Mouse (Mus musculus): ENCODE data around the gene Gm20388.
"Not testable (repeated sequence)": the region's sequence is repeated elsewhere in the genome, so short reads cannot be mapped to it uniquely, and the experiment has no call there.

Gene Gm20388

GRCm38 (mm10) chr8:123807852-123808573 is 3897.4 kb downstream of the Gm20388 start:
- no peak for DNase-seq (ENCODE audit: low spot score)

GRCm38 (mm10) chr8:123808671-123809070 is 3898.0 kb downstream of the Gm20388 start:
- DNase-seq (ENCODE audit: low spot score): no peak

DNA sequence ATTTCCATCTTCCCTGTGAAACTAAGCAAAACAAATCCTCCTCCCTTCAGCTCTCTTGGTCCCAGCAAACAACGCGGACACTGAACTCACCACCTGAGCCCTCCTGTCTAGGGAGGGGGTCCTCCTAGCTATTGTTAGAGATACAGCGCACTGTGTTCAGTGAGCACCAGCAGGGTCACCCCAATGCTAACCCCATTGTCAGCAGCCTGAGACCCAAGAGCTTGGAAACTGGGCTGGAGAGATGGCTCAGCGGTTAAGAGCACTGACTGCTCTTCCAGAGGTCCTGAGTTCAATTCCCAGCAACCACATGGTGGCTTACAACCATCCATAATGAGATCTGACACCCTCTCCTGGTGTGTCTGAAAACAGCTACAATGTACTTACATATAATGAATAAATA is 3898.7 kb downstream of the Gm20388 start:
- not testable (repeated sequence) for DNase-seq (ENCODE audit: low spot score)

DNA sequence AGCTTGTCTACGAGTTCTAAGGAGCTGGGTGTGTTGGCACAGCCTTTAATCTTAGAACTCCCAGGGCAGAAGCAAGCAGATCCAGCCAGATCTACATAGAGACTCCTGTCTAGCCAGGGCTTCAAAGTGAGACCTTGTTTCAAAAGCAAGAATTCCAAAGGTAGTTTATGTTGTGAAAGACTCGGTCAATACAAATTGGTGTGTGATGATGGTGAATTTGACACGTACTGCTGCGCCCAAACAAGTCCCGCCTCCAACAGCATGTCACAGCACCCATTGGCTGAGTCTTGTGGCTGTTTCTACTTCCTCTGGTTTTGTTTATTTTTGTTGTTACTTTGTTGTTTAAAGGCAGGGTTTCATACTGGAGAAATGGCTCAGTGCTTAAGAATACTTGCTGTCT is 3901.6 kb downstream of the Gm20388 start:
- DNase-seq (ENCODE audit: low spot score): no peak

DNA sequence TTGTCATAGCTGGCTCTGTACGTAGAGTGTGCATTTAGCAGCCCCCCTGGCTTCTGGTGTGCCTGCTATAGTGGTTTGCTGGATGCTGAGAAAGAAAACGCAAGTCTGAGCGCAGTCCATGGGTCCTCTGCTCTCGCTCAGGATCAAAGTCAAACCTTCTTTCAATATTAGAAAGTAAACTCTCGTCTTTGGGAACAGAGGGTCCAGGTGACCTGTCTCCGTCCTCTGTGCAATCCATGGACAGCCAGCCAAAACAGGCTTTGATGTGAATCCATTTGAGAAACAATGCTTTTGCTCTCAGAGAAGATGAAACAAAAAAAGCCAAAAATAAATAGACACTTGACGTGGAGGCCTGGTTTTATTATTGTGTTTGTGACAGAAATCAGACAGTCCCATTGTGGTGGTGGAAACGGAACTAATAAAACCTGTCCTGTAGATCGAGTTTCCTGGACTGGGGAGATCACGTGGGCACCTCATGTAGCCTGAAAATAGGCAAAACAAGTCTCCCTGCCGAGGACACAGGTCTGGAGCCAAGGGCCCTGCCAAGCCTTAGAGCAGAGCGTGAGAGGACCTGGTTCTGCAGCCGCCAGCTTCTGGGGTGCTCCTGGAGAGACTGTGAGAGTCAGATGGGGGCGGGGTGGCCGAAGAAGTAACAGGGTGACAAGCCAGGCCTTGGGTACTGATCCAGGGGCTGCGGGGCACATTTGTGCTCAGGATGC is 3902.7 kb downstream of the Gm20388 start:
- DNase-seq (ENCODE audit: low spot score): no peak

DNA sequence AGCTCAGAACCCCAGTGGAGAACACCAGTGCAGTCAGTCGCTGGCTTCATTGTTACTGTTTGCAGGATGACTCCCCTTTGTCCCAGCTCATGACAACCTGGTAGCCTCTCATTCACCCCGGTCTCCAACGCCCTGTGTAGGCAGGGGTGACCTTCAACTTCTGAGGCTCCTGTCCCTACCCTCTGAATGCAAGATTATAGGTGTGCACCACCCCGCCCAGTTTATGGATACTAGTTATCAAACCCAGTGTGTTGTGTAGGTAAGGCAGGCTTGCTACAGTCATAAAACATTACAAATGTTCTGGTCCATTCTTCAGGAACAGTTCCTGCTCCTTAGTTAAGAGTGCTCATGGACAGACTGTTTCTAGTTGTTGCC is 3903.2 kb downstream of the Gm20388 start:
- no peak for DNase-seq (ENCODE audit: low spot score)

GRCm38 (mm10) chr8:123815325-123815724 is 3904.7 kb downstream of the Gm20388 start:
- DNase-seq (ENCODE audit: low spot score): no peak

DNA sequence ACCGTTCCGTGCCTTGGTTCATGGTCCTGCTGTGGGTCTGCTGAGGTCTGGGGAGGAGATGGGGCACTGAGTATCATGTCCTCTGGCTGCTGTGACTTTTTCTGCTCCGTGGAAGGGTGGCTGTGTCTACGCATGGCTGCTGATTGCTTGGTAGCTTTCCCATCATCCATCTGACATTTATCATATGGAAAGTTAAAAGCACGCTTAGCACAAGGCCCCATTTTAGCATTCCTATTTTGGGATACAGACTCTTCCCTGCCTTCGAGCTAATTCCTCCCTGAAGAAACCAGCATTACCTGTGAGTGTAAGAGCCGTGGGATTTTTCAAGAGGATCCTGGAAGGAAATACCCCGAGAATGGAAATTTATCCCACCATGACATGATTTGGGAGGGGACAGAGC is 3906.3 kb downstream of the Gm20388 start:
- no peak for DNase-seq (ENCODE audit: low spot score)

GRCm38 (mm10) chr8:123817747-123818146 is 3907.1 kb downstream of the Gm20388 start:
- DNase-seq (ENCODE audit: low spot score): no peak

GRCm38 (mm10) chr8:123819683-123820610 is 3909.3 kb downstream of the Gm20388 start:
- DNase-seq (ENCODE audit: low spot score): no peak

- no peak for DNase-seq (ENCODE audit: low spot score)
Observed at GRCm38 (mm10) chr8:123820780-123821179, 3910.1 kb downstream of the Gm20388 start.

- no peak for DNase-seq (ENCODE audit: low spot score)
Observed at GRCm38 (mm10) chr8:123823111-123823510, 3912.5 kb downstream of the Gm20388 start.

DNA sequence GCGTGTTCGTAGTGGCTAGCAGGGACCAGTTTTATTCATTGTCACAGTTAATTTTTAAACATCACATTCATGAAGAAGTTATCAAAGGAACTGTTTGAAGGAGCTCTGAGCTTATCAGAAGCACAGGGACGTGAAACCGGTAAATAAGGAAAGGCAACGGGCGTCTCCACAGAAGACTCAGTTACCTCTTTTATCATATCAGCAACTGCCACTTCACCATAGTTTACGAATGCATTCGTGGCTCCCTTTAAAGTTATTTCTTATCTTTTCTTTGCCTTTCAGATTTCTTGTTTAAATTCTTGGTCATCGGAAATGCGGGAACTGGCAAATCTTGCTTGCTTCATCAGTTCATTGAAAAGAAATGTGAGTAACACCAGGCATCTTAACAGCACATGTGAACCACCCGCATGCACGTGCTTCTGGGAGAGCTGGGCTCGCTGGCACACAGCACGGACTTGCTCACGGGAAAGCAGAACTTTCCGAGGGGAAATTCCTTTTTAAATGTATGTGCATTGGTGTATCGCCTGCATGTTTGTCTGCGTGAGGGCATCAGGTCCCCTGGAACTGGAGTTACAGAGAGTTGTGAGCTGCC is 3913.0 kb downstream of the Gm20388 start:
- DNase-seq (ENCODE audit: low spot score): no peak

- peak; percentile 54 for DNase-seq (ENCODE audit: low spot score)
Observed at GRCm38 (mm10) chr8:123826001-123826400, 3915.4 kb downstream of the Gm20388 start.

DNA sequence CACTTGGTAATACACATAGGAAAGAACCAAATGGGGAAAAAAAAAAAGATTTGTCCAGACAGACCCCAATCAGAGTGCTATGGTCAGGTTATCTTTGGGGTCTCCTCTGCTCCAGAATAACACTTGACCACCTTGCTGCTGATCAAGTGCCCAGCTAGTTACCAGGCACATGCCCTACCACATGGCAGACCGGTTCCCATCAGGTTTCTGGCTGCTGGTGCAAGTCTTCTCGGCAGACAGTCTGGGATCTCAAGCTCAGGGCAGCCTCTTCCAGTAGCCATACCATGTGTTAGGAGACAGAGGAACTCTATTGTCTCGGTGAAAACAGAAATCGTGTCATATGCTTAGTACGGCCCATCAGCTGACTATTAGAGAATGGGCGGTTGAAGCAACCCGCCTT is 3916.1 kb downstream of the Gm20388 start:
- no peak for DNase-seq (ENCODE audit: low spot score)

DNA sequence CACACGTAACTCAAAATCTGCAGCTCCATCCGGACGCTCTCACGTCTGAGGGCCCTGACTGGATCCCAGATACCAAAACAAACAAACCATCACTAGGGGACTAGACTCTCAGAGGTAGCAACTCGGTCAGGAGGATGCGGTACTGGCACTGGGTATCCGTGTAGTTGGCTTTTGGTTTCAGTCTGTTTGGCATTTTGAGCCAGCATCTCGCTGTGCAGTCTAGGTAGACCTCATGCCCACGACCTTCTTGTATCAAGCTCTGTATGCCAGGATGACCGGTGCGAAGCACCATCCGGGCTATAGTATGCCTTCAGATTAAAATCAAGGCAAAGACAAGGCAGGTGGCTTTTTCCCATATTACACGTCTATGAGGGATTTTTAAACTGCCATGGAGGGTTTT is 3916.9 kb downstream of the Gm20388 start:
- no peak for DNase-seq (ENCODE audit: low spot score)

DNA sequence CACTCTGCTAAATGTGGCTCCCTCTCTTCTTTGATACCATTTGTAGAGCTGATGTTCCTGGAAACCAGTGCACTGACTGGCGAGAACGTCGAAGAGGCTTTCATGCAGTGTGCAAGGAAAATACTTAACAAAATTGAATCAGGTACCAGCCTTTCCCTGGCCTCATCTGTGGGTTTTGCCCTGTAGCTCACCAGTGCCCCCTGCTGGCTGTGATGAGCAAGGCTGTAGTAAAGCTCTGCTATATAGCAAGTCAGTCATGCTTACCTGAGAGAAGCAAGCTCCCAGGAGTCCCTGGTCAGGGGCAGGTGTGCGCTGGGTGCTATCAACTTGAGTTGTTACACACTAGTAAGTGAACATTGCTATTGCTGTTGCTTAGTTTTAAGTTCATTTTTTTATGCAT is 3922.1 kb downstream of the Gm20388 start:
- DNase-seq (ENCODE audit: low spot score): no peak

DNA sequence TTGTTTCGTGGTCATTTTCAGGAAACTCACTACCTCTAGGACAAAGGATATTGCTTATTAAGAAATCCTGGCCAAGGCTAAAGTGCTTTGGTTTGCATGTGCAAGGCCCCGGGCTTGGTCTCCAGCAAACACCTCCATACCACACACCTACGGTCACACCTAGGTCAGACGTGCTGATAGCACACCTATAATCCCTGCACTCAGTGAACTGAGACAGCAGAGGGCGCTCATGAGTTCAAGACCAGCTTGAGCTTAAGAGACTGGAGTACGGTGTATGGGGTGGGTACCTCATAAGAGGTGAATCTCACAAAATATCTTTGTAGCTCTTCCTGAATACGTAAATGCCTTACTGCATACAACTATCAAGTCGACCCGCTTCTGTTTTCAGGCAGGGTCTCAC is 3924.8 kb downstream of the Gm20388 start:
- DNase-seq (ENCODE audit: low spot score): peak; percentile 79

DNA sequence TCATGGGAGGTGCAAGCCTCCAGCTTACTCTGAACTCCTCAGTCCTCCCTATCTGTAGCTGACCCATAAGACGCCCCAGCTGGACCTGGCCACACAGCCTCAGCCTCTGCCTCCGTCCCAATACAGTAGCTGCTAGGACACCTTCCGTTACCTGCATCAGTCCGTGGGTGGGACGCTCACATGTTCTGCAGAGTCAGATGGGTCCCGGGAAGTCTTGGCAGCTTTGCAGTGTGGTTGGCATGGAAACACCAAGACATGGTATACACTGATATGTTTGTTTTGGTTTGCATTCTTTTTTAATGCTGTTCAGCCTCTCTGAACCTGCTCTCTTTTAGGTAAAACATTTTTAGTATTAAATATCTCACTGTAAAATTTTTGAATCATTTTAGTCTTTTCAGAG is 3925.7 kb downstream of the Gm20388 start:
- no peak for DNase-seq (ENCODE audit: low spot score)

DNA sequence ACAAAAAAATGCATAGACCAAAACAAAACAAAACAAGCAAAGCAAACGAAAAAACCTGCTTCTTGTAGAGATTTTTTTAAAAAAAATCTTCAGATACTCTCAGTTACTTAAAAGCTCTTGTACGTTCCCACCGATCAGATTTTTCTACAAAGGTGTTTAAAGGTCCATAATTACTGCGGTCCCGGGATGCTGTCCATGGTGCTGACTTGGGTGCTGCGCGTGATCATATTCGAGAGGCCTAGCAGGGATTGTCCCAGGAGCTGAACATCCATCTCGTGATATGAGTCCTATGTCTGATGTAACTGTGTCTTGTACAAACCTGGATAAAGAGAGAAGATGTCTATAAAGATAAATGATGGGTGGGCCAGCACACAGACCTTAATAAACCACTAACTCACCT is 3927.9 kb downstream of the Gm20388 start:
- DNase-seq (ENCODE audit: low spot score): peak; percentile 28

DNA sequence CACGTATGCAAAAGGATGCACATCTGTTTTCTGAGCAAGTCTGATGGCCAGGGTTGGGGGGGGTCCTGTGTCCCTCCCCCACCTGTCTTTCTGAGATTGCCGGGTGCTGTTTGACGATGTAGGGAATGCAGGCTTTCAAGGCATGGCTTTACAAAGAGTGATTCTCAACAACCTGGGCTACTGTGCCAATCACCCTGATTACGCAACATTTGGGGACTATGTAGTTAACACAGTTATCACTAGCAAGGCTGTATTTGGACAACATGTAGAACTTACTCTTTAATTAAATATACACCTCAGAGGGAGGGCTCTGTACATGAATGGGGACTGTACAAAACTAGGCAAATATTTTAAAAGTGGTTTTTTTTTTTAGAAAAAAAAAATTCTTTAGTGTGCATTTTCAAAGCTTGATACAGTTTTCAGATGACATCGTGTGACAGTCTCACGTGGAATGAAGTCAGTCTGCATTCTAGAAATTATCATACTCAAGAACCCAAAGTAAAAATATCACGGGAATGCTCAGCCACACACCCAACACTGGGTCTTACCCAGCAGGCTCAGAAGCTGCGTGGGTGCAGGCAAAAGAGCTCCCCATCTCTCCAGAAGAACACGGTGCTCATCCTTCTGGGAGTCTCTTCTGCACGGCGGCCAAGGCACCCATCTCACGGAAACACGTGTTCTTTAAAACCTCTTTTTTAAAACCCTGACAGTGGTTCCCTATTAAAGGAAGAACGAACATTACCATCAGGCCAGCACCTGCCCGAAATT is 3930.1 kb downstream of the Gm20388 start:
- no peak for DNase-seq (ENCODE audit: low spot score)

Data from retina, embryonic 14.5 days (tissue).